Mouse (Mus musculus) ES-E14 (cell line): ENCODE measurements around the gene Slc27a4.

ENCODE experiments used
- ZC3H11A ChIP-seq: IDR thresholded peaks from 2 replicates; pipeline ENCODE4 v1.6.1; 2012; ENCODE audit warnings: low read depth, mild to moderate bottlenecking, inconsistent platforms, low read length, borderline replicate concordance
- ZNF384 ChIP-seq: IDR thresholded peaks from 2 replicates; pipeline ENCODE4 v1.6.1; 2012; ENCODE audit warnings: low read depth, low read length, inconsistent platforms

GRCm38 (mm10) chr2:29755693-29756092 lies 46.7 kb upstream of the Slc27a4 start:
- TF ChIP-seq ZC3H11A (no peak), ZNF384 (no peak)
